Mouse (Mus musculus): ENCODE measurements around the gene Igfbp3. TPM values are rescaled to one million over a fixed set of nuclear protein-coding genes. Genes with fewer than 3 reads are reported as not detected.

Igfbp3 gene
- total RNA-seq, 2 experiments from 2014 or later: 0.07 TPM; not detected in 1

DNA sequence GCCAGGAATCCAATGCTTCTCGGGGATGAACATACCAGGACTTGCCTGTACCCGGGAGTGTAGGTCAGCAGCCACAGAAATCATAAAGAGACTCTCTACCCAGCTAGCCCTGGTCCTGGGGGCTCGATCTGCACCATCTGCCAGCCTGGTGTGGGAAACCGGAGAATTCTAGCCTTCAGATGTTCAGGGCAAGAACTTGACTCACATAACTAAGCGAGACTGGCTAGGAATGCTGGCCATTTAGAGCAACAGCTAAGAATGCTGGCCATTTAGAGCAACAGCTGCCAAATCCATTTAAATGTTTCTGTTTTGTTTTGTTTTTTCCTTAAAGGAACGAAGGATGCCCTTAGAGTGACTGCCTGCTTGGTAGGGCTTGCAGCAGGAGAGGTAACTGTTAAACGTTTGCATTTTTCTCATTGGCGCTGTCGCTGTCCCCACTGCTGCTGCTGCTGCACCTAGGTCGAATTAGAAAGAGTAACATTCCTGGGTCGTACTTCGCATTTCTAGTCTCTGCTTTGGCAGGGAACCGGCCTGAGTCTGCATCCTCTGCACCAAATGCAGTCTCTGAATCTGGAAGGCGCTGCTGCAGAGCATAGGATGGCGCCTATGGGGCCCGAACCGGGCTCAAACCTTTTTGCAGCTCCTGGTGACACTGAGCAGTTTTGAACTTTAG, 1.5 kb downstream of the Igfbp3 start:
- ATAC-seq (ENCODE audit: poor library complexity, severe bottlenecking): no peak

DNA sequence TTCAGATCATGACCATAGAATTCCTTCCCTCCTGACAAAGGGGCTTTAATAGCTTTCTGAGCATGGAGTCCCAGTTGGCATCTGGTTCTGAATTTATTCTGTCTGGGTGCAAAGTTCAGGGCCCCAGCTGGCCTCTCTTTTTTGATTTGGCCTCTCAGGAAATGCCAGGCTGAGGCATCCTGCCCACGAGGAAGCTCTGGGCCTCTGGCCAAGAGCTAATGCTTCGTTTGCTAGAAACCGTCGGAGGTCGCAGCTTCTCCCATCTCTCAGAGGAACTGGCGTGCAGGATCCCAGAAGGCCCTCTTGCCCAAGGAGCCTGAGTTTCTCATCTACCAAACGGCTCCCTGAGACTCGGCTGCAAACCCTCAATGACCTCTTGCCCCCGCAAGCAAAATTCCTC, 2.5 kb downstream of the Igfbp3 start:
- no peak for ATAC-seq (ENCODE audit: poor library complexity, severe bottlenecking)

GRCm38 (mm10) chr11:7210343-7210742, 3.4 kb downstream of the Igfbp3 start:
- ATAC-seq (ENCODE audit: poor library complexity, severe bottlenecking): no peak

DNA sequence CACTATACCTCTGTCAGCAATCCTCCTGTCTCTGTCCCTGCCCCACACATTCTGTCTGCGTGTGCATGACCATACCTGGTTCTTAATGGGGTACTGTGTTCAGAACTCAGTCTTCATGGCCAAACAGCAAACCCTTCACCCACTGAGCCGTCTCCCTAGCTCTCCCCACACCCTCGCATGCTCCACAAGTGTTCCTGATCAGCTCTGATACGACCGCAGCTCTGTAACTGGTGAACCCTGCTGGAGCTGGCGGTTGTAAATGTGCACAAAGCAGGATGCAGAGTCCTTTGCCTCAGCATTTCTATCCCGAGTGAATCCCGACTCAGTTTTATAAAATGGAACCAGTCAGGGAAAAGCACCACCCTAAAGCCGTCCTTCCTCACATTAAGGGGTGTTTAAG, 9.9 kb downstream of the Igfbp3 start:
- ATAC-seq (ENCODE audit: poor library complexity, severe bottlenecking): no peak

DNA sequence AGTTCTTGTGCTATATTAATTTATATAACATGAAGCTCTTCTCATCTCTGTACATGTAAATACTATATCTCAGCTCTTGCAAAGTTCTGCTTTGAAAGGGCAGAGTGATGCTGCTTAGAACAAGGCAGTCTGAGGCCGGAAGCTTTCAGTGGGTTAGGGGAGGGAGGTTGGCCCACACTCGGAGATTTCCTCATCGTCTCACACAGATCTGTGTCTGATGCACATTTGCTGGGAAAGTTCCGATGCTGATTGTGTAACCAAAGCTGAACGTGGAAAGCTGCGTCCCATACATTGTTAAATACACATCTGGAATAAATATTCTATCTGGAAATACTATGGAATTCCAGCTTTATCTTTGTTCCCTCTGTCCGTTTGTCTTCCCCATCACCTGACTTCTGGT, 11.5 kb downstream of the Igfbp3 start:
- ATAC-seq (ENCODE audit: poor library complexity, severe bottlenecking): no peak

DNA sequence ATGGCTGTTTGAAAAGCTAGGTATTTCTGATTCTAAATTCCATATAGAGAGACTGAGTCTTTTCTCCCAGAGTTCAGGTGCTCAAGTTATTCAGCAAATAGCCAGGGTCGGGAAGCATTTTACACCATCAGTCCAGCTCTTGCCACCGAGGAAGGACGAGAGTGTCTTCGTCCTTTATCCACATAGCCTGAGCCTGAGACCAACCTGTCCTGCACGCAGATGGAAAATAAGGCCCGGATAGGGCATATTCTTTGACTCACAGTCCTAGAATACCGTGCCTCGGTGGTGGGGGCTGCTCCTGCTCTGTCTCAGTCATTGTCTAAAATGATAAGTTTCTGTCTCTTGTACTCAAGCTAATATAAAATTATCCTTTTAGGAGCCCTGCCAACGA, 13.3 kb downstream of the Igfbp3 start:
- ATAC-seq (ENCODE audit: poor library complexity, severe bottlenecking): no peak

DNA sequence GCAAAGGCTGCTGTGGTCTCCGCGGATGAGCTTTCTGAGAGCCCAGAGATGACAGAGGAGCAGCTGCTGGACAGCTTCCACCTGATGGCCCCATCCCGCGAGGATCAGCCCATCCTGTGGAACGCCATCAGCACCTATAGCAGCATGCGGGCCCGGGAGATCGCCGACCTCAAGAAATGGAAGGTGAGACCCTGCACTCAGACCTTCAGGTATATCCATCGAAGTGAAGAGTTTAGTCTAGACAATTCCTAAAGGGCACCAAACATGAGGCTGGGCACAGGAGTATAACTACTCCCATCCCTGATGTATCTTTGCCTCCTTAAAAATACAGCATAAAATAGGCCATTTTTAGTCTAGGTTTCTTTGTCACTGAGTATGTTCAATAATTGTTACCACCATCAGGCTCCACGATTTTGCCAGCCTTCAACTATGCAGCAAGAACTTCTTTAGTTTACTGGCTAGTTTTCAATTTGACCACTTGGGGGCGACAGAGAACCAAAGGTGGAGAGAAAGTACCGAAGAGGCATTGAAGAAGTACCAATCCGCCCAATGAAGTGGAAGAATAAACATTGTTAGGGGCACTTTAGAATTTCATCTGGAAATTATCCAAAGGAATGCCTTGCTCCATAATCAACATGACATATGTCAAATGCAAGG, 13.9 kb downstream of the Igfbp3 start:
- ATAC-seq (ENCODE audit: poor library complexity, severe bottlenecking): no peak

DNA sequence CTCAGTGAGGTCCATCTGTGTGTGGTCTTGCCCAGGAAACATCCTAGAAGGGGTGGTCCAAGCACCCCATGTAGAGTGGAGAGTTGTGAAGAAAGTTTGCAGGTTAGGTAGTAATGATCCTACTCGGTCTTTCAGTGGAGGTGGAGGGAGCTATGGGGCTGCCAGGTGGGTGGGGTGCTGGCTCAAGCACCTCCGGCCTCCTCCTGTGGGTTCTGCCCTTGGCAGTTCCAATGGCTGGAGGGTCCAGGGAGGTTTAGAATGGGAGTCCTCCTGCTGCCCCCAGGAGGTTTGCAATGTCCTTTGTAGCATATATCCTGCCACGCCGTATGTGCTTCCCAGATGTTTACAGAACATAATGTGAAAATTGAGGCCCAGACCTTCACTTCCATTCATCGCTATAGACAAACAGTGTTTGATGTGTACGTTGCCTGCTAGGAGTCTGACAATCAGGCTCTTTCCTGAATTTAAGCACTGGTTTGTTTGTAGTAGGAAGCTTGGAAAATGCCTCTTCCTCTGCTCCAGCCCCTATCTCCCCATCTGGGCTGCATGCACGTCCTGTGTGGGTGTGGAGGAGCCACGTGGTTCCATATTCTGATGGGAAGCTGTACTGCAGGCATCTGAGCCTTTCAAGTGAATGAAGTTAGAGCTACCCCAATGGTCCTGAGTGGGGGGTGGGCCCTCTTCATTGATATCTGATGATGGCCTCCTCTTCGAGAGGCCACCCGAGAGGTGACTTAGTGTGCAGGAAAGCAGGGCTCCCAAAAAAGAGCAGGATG, 15.1 kb downstream of the Igfbp3 start:
- ATAC-seq (ENCODE audit: poor library complexity, severe bottlenecking): no peak

- ATAC-seq (ENCODE audit: poor library complexity, severe bottlenecking): no peak
Measured at GRCm38 (mm10) chr11:7198006-7198405, 15.7 kb downstream of the Igfbp3 start.

DNA sequence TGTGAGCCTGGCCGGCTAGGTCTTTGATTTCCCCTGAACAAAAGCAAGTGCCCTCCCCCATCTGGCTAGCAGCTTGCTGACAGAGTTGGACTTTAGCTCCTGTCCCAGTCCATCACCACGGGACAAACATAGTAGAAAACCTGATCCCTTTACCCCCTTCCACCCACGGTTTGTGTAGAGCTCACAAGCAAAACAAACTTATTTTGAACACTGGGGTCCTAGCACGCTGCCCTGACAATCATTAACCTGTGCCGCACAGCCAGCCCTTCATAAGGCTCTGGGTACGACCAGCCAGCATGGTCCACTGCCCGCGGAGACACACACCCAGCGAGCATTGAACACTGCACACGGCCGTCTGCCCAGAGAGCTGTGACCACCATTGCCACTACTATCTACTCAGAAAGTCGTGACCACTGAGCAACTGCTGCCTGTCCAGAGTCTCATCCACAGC, 16.2 kb downstream of the Igfbp3 start, which contains the start of gene Igfbp1:
Gene Igfbp1, plus strand, starts transcription at position 292 of the 451 bp plus-strand sequence.
- no peak for ATAC-seq (ENCODE audit: poor library complexity, severe bottlenecking)

- ATAC-seq (ENCODE audit: poor library complexity, severe bottlenecking): no peak
Measured at GRCm38 (mm10) chr11:7195312-7195685, 18.4 kb downstream of the Igfbp3 start.

DNA sequence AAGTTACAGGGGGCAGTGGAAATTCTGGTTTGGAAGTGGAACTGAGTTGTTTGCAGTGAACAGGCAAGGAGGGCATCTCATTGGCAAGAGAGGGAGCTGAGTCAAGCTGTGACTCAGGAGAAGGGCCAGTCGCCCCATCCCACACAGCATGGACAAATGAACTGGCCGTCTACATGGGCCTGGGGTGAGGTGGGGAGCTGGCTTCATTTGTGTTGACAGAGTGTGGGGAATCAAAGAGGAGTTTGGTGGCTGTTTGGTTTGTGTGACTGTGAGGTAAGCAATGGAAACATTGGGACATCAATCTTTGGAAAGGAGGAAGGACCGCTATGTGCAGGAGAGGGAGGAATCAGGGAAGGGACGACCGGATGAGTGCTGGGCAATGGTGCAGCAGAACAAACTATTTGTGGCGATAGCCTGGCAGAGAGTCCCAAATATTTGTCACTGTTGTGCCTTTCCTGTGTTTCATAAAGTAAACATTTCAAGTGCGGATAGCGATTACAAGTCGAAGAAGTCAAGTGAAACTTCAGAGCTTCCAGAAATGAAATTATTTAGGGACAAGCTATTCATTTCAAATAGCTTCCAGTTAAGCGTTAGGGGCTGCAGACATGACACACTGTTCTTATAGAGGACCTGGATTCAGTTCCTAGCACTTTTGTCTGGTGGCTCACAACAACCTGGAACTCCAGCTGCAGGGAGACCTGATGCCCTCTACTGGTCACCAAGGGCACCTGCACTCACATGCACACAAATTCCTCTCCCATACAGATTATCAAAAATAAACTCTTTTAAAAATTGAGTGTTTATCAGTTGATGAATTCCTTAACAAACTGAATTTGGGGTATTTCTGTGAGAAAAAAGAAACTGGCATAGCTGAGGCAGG, 19.1 kb downstream of the Igfbp3 start:
- ATAC-seq (ENCODE audit: poor library complexity, severe bottlenecking): no peak

DNA sequence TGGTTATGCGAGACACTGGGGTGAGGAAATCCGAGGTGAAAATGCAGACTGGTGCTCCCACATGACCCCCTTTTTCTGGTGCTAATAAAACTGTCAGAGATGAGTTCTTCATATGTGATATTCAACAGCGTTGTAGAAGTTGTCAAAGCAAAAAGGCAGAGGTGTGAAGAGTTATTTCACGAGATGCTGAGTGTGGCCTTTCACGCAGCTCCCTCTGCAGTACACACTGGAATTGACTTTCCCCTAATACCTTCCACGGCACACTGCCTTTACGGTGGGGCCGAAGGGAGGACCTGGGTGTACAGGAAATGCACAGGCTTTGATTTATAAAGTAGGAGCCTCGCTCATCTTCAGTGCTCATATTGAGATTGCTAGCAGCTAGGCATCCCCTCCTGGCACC, 20.6 kb downstream of the Igfbp3 start:
- no peak for ATAC-seq (ENCODE audit: poor library complexity, severe bottlenecking)

DNA sequence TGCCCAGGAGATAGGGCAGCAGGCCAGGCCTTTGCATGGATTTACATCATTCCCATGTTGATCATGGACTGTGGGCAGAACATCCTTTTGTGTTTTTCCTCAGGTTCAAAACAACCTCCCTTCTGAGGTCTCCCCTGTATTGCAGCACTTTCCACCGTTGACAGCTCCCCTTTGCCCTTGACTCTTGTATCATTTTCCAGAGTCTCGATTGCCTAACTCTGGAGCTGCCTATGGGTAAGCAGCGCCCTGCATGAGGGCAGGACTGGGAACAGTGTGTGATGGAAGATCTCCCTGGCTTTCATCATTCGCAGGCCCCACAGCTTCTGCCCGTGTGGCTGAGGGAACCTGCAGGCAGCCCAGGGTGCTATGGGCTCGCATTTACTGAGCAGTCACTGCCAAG, 21.0 kb downstream of the Igfbp3 start:
- ATAC-seq (ENCODE audit: poor library complexity, severe bottlenecking): no peak

GRCm38 (mm10) chr11:7188469-7188868, 25.3 kb downstream of the Igfbp3 start, which contains the start of gene Gm11985:
Gene Gm11985 (minus strand): TSS chr11:7188569.
- ATAC-seq (ENCODE audit: poor library complexity, severe bottlenecking): no peak

DNA sequence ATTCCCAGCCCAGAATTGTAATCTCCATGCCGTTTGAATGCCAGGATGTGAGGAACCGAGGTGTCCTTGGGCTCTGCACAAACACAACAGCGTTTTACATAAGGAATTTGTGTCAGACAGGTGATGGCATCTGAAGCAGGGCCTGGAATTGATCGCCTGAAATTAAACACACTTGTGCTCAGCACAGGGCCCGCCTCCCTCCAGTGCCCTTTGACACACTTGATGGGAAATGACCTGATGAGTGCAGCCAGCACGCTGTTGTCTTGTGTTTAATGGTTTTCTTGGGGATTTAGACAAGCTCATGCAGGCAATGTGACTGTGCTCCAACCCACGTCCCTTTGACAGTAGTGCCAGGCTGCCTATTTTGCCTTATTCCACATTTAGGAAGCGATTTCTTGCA, 26.3 kb downstream of the Igfbp3 start:
- ATAC-seq (ENCODE audit: poor library complexity, severe bottlenecking): no peak

GRCm38 (mm10) chr11:7184420-7184819, 29.3 kb downstream of the Igfbp3 start:
- ATAC-seq (ENCODE audit: poor library complexity, severe bottlenecking): no peak

DNA sequence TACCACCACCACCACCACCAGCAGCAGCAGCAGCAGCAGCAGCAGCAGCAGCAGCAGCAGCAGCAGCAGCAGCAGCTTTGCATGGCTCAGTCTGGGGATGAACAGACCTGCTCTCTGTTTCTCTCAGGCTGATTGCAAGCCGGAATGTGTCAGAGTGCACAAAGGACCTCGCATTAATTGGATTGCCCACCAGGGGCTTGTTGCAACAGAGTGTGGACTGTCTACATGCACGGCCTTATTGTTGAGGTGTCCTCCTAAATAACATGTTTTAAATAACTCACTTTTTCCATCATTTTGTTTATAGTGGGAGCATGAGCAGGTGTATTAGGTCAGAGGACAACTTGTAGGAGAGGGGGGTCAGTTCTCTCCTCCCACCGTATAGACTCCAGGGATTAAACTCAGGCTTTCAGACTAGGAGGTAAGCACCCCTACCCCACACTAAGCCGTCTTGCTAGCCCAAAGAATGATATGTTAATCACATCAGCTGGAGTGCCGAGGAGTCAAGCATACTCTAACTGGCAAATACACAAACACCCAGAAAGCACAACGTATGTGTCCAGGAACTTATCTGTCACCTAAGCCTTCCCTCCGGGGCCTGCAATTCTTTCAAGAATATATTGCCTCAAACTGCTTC, 31.2 kb downstream of the Igfbp3 start:
- no peak for ATAC-seq (ENCODE audit: poor library complexity, severe bottlenecking)

DNA sequence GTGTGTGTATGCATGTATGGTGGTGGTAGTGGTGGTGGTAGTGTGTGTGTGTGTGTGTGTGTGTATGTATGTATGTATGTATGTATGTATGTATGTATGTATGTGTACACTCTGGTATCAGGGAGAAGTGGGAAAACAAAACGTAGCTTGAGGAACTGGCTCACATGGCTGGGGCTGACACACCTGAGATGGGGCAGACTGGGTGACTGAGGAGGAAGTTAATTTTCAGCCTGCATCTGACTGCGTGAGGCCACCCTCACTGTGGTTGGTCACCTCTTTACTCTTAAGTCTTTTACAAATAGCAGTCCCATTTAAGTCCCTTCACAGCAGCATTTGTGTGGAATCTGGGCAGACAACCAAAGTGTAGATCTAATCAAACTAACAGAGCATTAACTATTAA, 34.4 kb downstream of the Igfbp3 start:
- no peak for ATAC-seq (ENCODE audit: poor library complexity, severe bottlenecking)

- no peak for ATAC-seq (ENCODE audit: poor library complexity, severe bottlenecking)
Measured at GRCm38 (mm10) chr11:7178724-7179123, 35.0 kb downstream of the Igfbp3 start.
